Mouse (Mus musculus) midbrain, embryonic 13.5 days (tissue): ENCODE measurements around the gene 2610528J11Rik. TPM values are rescaled to one million over a fixed set of nuclear protein-coding genes. Genes with fewer than 3 reads are reported as not detected.

Experiments
- ATAC-seq: fragments of 200-750 bp; cut with Nextera tagmentation; 2 replicates; pipeline ENCODE4 v1.8.0; 2017; ENCODE audit warnings: mild to moderate bottlenecking, moderate TSS enrichment, moderate library complexity
- H3K27ac ChIP-seq: fragments of 300-500 bp; sonication (generic); 2 replicates; pipeline ENCODE4 v1.5.1; 2015; ENCODE audit warnings: inconsistent platforms, mild to moderate bottlenecking, moderate library complexity
- H3K27me3 ChIP-seq: fragments of 300-500 bp; sonication (generic); 2 replicates; pipeline ENCODE4 v1.6.1; 2015; ENCODE audit warnings: mild to moderate bottlenecking, inconsistent platforms
- H3K36me3 ChIP-seq: fragments of 300-500 bp; sonication (generic); 2 replicates; pipeline ENCODE4 v1.6.1; 2015; ENCODE audit warnings: mild to moderate bottlenecking, inconsistent platforms
- H3K4me1 ChIP-seq: fragments of 300-500 bp; sonication (generic); replicated peaks from 2 replicates; pipeline ENCODE4 v1.6.1; 2015; ENCODE audit warnings: inconsistent platforms
- H3K4me2 ChIP-seq: fragments of 300-500 bp; sonication (generic); replicated peaks from 2 replicates; pipeline ENCODE4 v1.6.1; 2015; ENCODE audit warnings: moderate library complexity, mild to moderate bottlenecking, inconsistent platforms
- H3K4me3 ChIP-seq: fragments of 300-500 bp; sonication (generic); replicated peaks from 2 replicates; pipeline ENCODE4 v1.5.1; 2015; ENCODE audit warnings: mild to moderate bottlenecking, inconsistent platforms
- H3K9ac ChIP-seq: fragments of 300-500 bp; sonication (generic); replicated peaks from 2 replicates; pipeline ENCODE4 v1.6.1; 2015; ENCODE audit warnings: mild to moderate bottlenecking, inconsistent platforms
- H3K9me3 ChIP-seq: fragments of 300-500 bp; sonication (generic); 2 replicates; pipeline ENCODE4 v1.6.1; 2016; ENCODE audit warnings: mild to moderate bottlenecking, inconsistent platforms
- WGBS: fragments of 180-500 bp; shearing (Covaris S2); methylation state at CpG from one replicate; pipeline ENCODE4 v1.1.7; 2015; 5-methylcytosine and 5-hydroxymethylcytosine counted together
- polyA plus RNA-seq: library from polyadenylated mRNA; unstranded; fragments of >200 nt; fragmentation: Nextera tagmentation; extraction: Ambion mirVana; gene quantifications from 2 replicates; pipeline ENCODE4 v1.2.1, GENCODE M21; 2015

Gene 2610528J11Rik
- polyA plus RNA-seq, 1 experiment from 2014 or later: 0.16 TPM

DNA sequence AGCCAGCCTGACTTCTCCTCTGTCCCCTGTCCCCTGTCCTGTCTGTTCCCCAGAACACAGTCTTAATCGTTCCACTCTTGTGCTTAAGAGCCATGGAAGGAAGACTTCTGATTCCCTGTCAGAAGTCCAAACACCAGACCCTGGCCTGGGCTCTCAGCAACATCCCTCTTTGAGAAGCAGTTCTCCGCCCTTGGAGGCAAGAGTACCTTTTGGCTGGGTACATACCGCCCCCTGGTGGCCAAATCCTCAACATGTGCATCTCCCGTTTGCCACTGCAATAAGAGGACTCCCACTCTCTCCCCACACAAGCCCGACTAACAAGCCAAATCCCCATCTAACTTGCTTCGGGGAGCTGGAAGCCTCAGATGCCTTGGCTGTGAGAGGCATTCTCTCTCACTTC, 49.3 kb downstream of the 2610528J11Rik start:
- peaks cover 2% of the 10 kb centered on the region; the same call in 1 of the 2 replicates for H3K27me3 ChIP-seq
- H3K4me3 ChIP-seq: no peak overlapping the region
- H3K9ac ChIP-seq: no peak overlapping the region
- H3K27ac ChIP-seq: no peak overlapping the region
- no peaks in the 10 kb centered on the region for H3K4me1 ChIP-seq
- ATAC-seq: peak; percentile 37; the same call in 1 of the 2 replicates
- H3K9me3 ChIP-seq: no peaks in the 10 kb centered on the region
- no peak overlapping the region for H3K4me2 ChIP-seq
- H3K36me3 ChIP-seq: no peaks in the 10 kb centered on the region
- WGBS: 6% methylated on average over 6 of the region's 6 CpGs

DNA sequence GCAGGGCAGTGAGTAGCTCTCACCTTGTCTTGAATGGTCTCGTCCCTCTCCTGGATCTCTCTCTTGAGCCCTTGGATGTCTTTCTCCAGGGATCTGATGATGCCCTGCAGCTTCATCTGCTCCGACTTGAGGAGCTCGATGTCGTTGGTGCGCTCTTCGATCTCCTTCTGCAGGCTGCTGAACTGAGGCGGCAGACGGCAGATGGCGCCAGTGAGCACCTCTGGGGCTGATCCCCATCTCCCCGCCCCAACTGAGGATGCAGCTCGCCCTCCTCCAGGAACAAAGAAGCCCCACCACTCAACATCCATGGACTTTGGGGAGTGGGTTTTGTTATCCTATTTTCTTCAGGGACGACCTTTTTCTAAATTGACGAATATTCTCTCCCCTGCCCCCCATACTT, 52.5 kb downstream of the 2610528J11Rik start:
- H3K36me3 ChIP-seq: no peaks in the 10 kb centered on the region
- 48% methylated on average over 13 of the region's 13 CpGs for WGBS

More for the DNA sequence above, 52.5 kb downstream of the 2610528J11Rik start:
- no peak overlapping the region for H3K27ac ChIP-seq
- ATAC-seq: no peak
- H3K27me3 ChIP-seq: peaks cover 2% of the 10 kb centered on the region; the same call in 1 of the 2 replicates
- no peak overlapping the region for H3K4me3 ChIP-seq
- H3K9ac ChIP-seq: no peak overlapping the region
- peaks cover 3% of the 10 kb centered on the region; the same call in 1 of the 2 replicates for H3K4me1 ChIP-seq
- H3K9me3 ChIP-seq: no peaks in the 10 kb centered on the region
- H3K4me2 ChIP-seq: no peak overlapping the region

Other genes with a start within 250 kb of the 2610528J11Rik start
- 80.3 and 91.8 TPM in 2 replicates for gene Ptprf, start 235.6 kb upstream of the 2610528J11Rik start, polyA plus RNA-seq
- gene Szt2, start 117.7 kb upstream of the 2610528J11Rik start, polyA plus RNA-seq: 11.0 and 11.4 TPM in 2 replicates
- 124 and 130 TPM in 2 replicates for gene Med8, start 117.7 kb upstream of the 2610528J11Rik start, polyA plus RNA-seq
- 25.8 and 25.9 TPM in 2 replicates for gene Elovl1, start 98.9 kb upstream of the 2610528J11Rik start, polyA plus RNA-seq
- 105 TPM in 2 replicates for gene Cdc20, start 89.6 kb upstream of the 2610528J11Rik start, polyA plus RNA-seq
- 0.19 TPM in 2 replicates for gene Mpl, start 69.5 kb upstream of the 2610528J11Rik start, polyA plus RNA-seq
- 13.7 and 14.4 TPM in 2 replicates for gene Tie1, start 36.9 kb upstream of the 2610528J11Rik start, polyA plus RNA-seq
- 0.22 TPM in 1 of 2 replicates, not detected in the other for gene Tmem125, start 17.0 kb downstream of the 2610528J11Rik start, polyA plus RNA-seq
- gene Cfap57, start 93.8 kb downstream of the 2610528J11Rik start, polyA plus RNA-seq: 1.5 and 1.6 TPM in 2 replicates
- 121 and 128 TPM in 2 replicates for gene Ebna1bp2, start 93.8 kb downstream of the 2610528J11Rik start, polyA plus RNA-seq
- not detected in 2 replicates for gene Olfr62, start 132.0 kb downstream of the 2610528J11Rik start, polyA plus RNA-seq
- gene Olfr1342, start 165.8 kb downstream of the 2610528J11Rik start, polyA plus RNA-seq: not detected in 2 replicates
- not detected in 2 replicates for gene Olfr1341, start 176.5 kb downstream of the 2610528J11Rik start, polyA plus RNA-seq
- gene Olfr1340, start 193.1 kb downstream of the 2610528J11Rik start, polyA plus RNA-seq: not detected in 2 replicates
- gene Olfr1339, start 205.2 kb downstream of the 2610528J11Rik start, polyA plus RNA-seq: not detected in 2 replicates
- not detected in 2 replicates for gene Olfr1338, start 231.7 kb downstream of the 2610528J11Rik start, polyA plus RNA-seq